Mouse (Mus musculus) stomach, postnatal 0 days (tissue): ENCODE measurements around the gene Dph7. TPM values are rescaled to one million over a fixed set of nuclear protein-coding genes. Genes with fewer than 3 reads are reported as not detected.

Experiments
- ATAC-seq: fragments of 200-750 bp; cut with Nextera tagmentation; 2 replicates; pipeline ENCODE4 v1.8.0; 2017; ENCODE audit not compliant: low FRiP score, low TSS enrichment
- DNase-seq: peaks from one replicate; pipeline ENCODE4 v3.0.0-alpha.2; 2016; ENCODE audit warnings: low spot score
- H3K27ac ChIP-seq: fragments of 300-500 bp; sonication (generic); replicated peaks from 2 replicates; pipeline ENCODE4 v1.5.1; 2014; ENCODE audit warnings: mild to moderate bottlenecking, control low read depth
- H3K27me3 ChIP-seq: fragments of 300-500 bp; sonication (generic); 2 replicates; pipeline ENCODE4 v1.6.1; 2014; ENCODE audit warnings: low read length; ENCODE audit not compliant: control insufficient read depth, insufficient read depth
- H3K36me3 ChIP-seq: fragments of 300-500 bp; sonication (generic); 2 replicates; pipeline ENCODE4 v1.6.1; 2014; ENCODE audit warnings: low read length, mixed read lengths; ENCODE audit not compliant: control insufficient read depth, insufficient read depth
- H3K4me1 ChIP-seq: fragments of 300-500 bp; sonication (generic); replicated peaks from 2 replicates; pipeline ENCODE4 v1.6.1; 2014; ENCODE audit warnings: antibody characterized with exemption; ENCODE audit not compliant: control insufficient read depth, insufficient read depth
- H3K4me2 ChIP-seq: fragments of 300-500 bp; sonication (generic); replicated peaks from 2 replicates; pipeline ENCODE4 v1.6.1; 2014; ENCODE audit warnings: low read depth, mild to moderate bottlenecking, control low read depth, moderate library complexity
- H3K4me3 ChIP-seq: fragments of 300-500 bp; sonication (generic); 2 replicates; pipeline ENCODE4 v1.5.1; 2014; ENCODE audit warnings: low read depth, low read length, control low read depth
- H3K9ac ChIP-seq: fragments of 300-500 bp; sonication (generic); 2 replicates; pipeline ENCODE4 v1.6.1; 2014; ENCODE audit warnings: mild to moderate bottlenecking, low read length, control low read depth, mixed read lengths
- H3K9me3 ChIP-seq: fragments of 300-500 bp; sonication (generic); 2 replicates; pipeline ENCODE4 v1.6.1; 2016; ENCODE audit warnings: low read length; ENCODE audit not compliant: control insufficient read depth
- CTCF ChIP-seq: IDR thresholded peaks from 2 replicates; pipeline ENCODE4 v1.5.1; 2016; ENCODE audit warnings: antibody characterized with exemption, low read depth, mild to moderate bottlenecking, moderate library complexity
- EP300 ChIP-seq: optimal IDR thresholded peaks from 2 replicates; pipeline ENCODE3; 2016; ENCODE audit warnings: antibody characterized with exemption
- WGBS: fragments of 180-500 bp; shearing (Covaris S2); extraction: QIAGEN DNeasy Blood & Tissue Kit; methylation state at CpG from one replicate; pipeline ENCODE4 v1.1.7; 2014; 5-methylcytosine and 5-hydroxymethylcytosine counted together
- microRNA-seq: library from miRNA; unstranded; fragments of <30 nt; microRNA quantifications from one replicate; pipeline ENCODE4, GENCODE M21; 2016
- polyA plus RNA-seq: library from polyadenylated mRNA; unstranded; fragments of >200 nt; fragmentation: Nextera tagmentation; extraction: Ambion mirVana; gene quantifications from 2 replicates; pipeline ENCODE4 v1.2.1, GENCODE M21; 2015

Dph7 gene
- polyA plus RNA-seq, 1 experiment from 2014 or later, result 12.1 TPM

GRCm38 (mm10) chr2:24996471-24996870, 34.3 kb downstream of the Dph7 start:
- DNase-seq (no peak), ATAC-seq (no peak)
- Histone ChIP-seq H3K4me3 (no peak overlapping the region), H3K4me1 (no peaks in the 10 kb centered on the region), H3K27me3 (no peaks in the 10 kb centered on the region), H3K36me3 (no peaks in the 10 kb centered on the region), H3K27ac (no peak overlapping the region), H3K9ac (no peak overlapping the region), H3K4me2 (no peak overlapping the region), H3K9me3 (no peaks in the 10 kb centered on the region)
- TF ChIP-seq EP300 (no peak), CTCF (no peak)
- 85% methylated on average over 2 of the region's 2 CpGs for WGBS

GRCm38 (mm10) chr2:25000544-25001235, 38.5 kb downstream of the Dph7 start:
- ATAC-seq (peak; percentile 56; the same call in 1 of the 2 replicates), DNase-seq (peak; percentile 61)
- WGBS, result 63% methylated on average over 3 of the region's 3 CpGs
- Histone ChIP-seq H3K36me3 (no peaks in the 10 kb centered on the region), H3K4me2 (no peak overlapping the region), H3K27me3 (no peaks in the 10 kb centered on the region), H3K9ac (no peak overlapping the region), H3K9me3 (no peaks in the 10 kb centered on the region), H3K4me1 (no peaks in the 10 kb centered on the region), H3K27ac (no peak overlapping the region), H3K4me3 (no peak overlapping the region)
- TF ChIP-seq CTCF (peak; percentile 75), EP300 (no peak)

GRCm38 (mm10) chr2:25003946-25004786, 42.0 kb downstream of the Dph7 start:
- H3K9ac ChIP-seq, result no peak overlapping the region
- H3K36me3 ChIP-seq, result no peaks in the 10 kb centered on the region
- H3K27me3 ChIP-seq, result no peaks in the 10 kb centered on the region
- 84% methylated on average over 9 of the region's 9 CpGs for WGBS
- H3K4me1 ChIP-seq, result no peaks in the 10 kb centered on the region
- no peak overlapping the region for H3K4me2 ChIP-seq
- H3K27ac ChIP-seq, result no peak overlapping the region
- no peaks in the 10 kb centered on the region for H3K9me3 ChIP-seq
- ATAC-seq (no peak), DNase-seq (no peak)
- TF ChIP-seq CTCF, result no peak
- TF ChIP-seq EP300, result no peak
- H3K4me3 ChIP-seq, result no peak overlapping the region

GRCm38 (mm10) chr2:25006767-25007166, 44.6 kb downstream of the Dph7 start:
- H3K36me3 ChIP-seq, result no peaks in the 10 kb centered on the region; the same call in 1 of the 2 replicates
- WGBS, result 83% methylated on average over 1 of the region's 1 CpGs
- no peak for ATAC-seq

GRCm38 (mm10) chr2:25008250-25008649, 46.0 kb downstream of the Dph7 start:
- no peak overlapping the region for H3K4me3 ChIP-seq
- no peaks in the 10 kb centered on the region for H3K9me3 ChIP-seq
- TF ChIP-seq CTCF (peak; percentile 36; the same call in 1 of the 2 replicates), EP300 (no peak)
- H3K36me3 ChIP-seq, result no peaks in the 10 kb centered on the region; the same call in 1 of the 2 replicates
- H3K27me3 ChIP-seq, result no peaks in the 10 kb centered on the region
- DNase-seq (no peak), ATAC-seq (no peak)
- no peak overlapping the region for H3K9ac ChIP-seq
- no peak overlapping the region for H3K4me2 ChIP-seq
- no peaks in the 10 kb centered on the region for H3K4me1 ChIP-seq
- no peak overlapping the region for H3K27ac ChIP-seq

More at GRCm38 (mm10) chr2:25006767-25007166, 44.6 kb downstream of the Dph7 start:
- Histone ChIP-seq H3K4me2 (no peak overlapping the region), H3K4me1 (no peaks in the 10 kb centered on the region), H3K9ac (no peak overlapping the region), H3K9me3 (no peaks in the 10 kb centered on the region), H3K4me3 (no peak overlapping the region), H3K27me3 (no peaks in the 10 kb centered on the region), H3K27ac (no peak overlapping the region)
- DNase-seq, result no peak
- TF ChIP-seq CTCF (no peak), EP300 (no peak)

Small RNA genes lying within 50 kb of the gene (microRNA-seq; reads per million reads assigned to microRNA genes)
- not detected for gene Gm22875

Other genes with a start within 250 kb of the Dph7 start
- gene Cacna1b, start 199.2 kb upstream of the Dph7 start, polyA plus RNA-seq, result 0.74 and 0.87 TPM in 2 replicates
- gene Ehmt1, start 42.8 kb upstream of the Dph7 start, polyA plus RNA-seq, result 23.1 and 27.5 TPM in 2 replicates
- gene Arrdc1, start 27.1 kb upstream of the Dph7 start, polyA plus RNA-seq, result 94.7 and 105 TPM in 2 replicates
- gene Zmynd19, start 12.6 kb upstream of the Dph7 start, polyA plus RNA-seq, result 7.1 and 7.8 TPM in 2 replicates
- 121 and 122 TPM in 2 replicates for gene Mrpl41, start 12.7 kb downstream of the Dph7 start, polyA plus RNA-seq
- 4.2 and 4.3 TPM in 2 replicates for gene Pnpla7, start 13.6 kb downstream of the Dph7 start, polyA plus RNA-seq
- gene Nsmf, start 92.0 kb downstream of the Dph7 start, polyA plus RNA-seq, result 23.5 and 30.2 TPM in 2 replicates
- 3.3 TPM in 2 replicates for gene Entpd8, start 117.9 kb downstream of the Dph7 start, polyA plus RNA-seq
- gene Noxa1, start 132.7 kb downstream of the Dph7 start, polyA plus RNA-seq, result 4.0 and 4.4 TPM in 2 replicates
- gene Nrarp, start 218.4 kb downstream of the Dph7 start, polyA plus RNA-seq, result 25.3 and 25.6 TPM in 2 replicates
- gene Tor4a, start 234.5 kb downstream of the Dph7 start, polyA plus RNA-seq, result 13.1 and 13.7 TPM in 2 replicates
- gene Nelfb, start 249.1 kb downstream of the Dph7 start, polyA plus RNA-seq, result 58.6 and 59.1 TPM in 2 replicates